In the genomic region with DNA sequence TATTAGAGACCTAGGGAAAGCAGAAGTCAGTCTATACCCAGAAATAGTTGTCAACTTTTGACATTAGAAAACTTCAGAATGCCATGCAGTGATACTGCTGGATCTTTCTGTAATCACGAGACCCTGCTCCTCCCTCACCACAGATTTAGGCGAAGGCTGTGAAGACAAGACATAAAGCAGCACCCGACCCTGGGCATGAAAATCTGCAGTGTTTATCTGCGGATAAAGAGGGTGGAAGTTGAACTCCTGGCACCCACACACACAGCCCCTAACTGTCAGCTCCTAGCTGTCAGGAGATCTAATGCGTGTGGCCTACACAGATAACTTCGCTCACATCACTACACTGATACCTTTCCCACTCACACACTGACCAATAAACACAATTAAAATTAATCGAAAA, we compare ENCODE assay signal across 20 mouse cellular contexts. TPM values are rescaled to one million over a fixed set of nuclear protein-coding genes. Genes with fewer than 3 reads are reported as not detected.
A peak's percentile ranks its signal among the peaks of the same experiment; 100 is the strongest.
DNase-seq lines count a peak whose midpoint lies in the region; ATAC-seq lines count a peak whose summit lies in the region.
"Had no signal": no experiment of that assay in that cellular context is flagged by ENCODE, and none has a peak within 500 bp of the region (broad histone marks: within the 10 kb centered on the region; RNA-seq: fewer than 3 reads in every experiment).

No protein-coding gene starts in this region.

- no peak overlapping the region for H3K4me3 ChIP-seq in neural tube, embryonic 15.5 days (replicated peaks)
- H3K4me3 ChIP-seq in liver, embryonic 13.5 days (replicated peaks), result no peak overlapping the region
- no peak overlapping the region for H3K4me3 ChIP-seq in stomach, embryonic 15.5 days (replicated peaks)
- H3K4me3 ChIP-seq: embryonic facial prominence, embryonic 13.5 days; hindbrain, embryonic 12.5 days had no signal

- DNase-seq in neural tube, embryonic 10.5 days (ENCODE audit: extremely low spot score, low spot score), result peak; percentile 4
- DNase-seq in c-Kit-positive CD71-positive TER-119-negative erythroid progenitor cells, embryonic 14.5 days (ENCODE audit: low read depth), result peak; percentile 40
- peak; percentile 52 for DNase-seq in liver, embryonic 13.5 days
- no peak for DNase-seq in left cerebral cortex, adult 11 months (ENCODE audit: low spot score)
- DNase-seq in right cerebral cortex, postnatal 4 days, result no peak
- no peak for DNase-seq in retina, postnatal 1 day
- DNase-seq: adrenal gland, postnatal 36 days; cerebellum, adult 8-10 months; gastrocnemius, postnatal 25 days; kidney, adult 8-10 months; kidney, postnatal 4 days; lung, postnatal 10 days; thymus, adult 2 months had no signal

- no peak overlapping the region for H3K9ac ChIP-seq in neural tube, embryonic 15.5 days (replicated peaks)
- H3K9ac ChIP-seq in liver, embryonic 13.5 days, result no peak overlapping the region
- no peak overlapping the region for H3K9ac ChIP-seq in stomach, embryonic 15.5 days
- H3K9ac ChIP-seq: embryonic facial prominence, embryonic 13.5 days; hindbrain, embryonic 12.5 days had no signal

- no peaks in the 10 kb centered on the region for H3K27me3 ChIP-seq in neural tube, embryonic 15.5 days (replicated peaks)
- H3K27me3 ChIP-seq in liver, embryonic 13.5 days, result no peaks in the 10 kb centered on the region
- H3K27me3 ChIP-seq in stomach, embryonic 15.5 days (replicated peaks), result no peaks in the 10 kb centered on the region
- H3K27me3 ChIP-seq: embryonic facial prominence, embryonic 13.5 days; hindbrain, embryonic 12.5 days had no signal

- no peak overlapping the region for H3K4me2 ChIP-seq in neural tube, embryonic 15.5 days
- no peak overlapping the region for H3K4me2 ChIP-seq in liver, embryonic 13.5 days
- H3K4me2 ChIP-seq in stomach, embryonic 15.5 days, result no peak overlapping the region
- H3K4me2 ChIP-seq: embryonic facial prominence, embryonic 13.5 days; hindbrain, embryonic 12.5 days had no signal

- WGBS in neural tube, embryonic 15.5 days, result 89% methylated on average over 7 of the region's 7 CpGs
- 15% methylated on average over 7 of the region's 7 CpGs for WGBS in liver, embryonic 13.5 days (ENCODE audit: insufficient replicate concordance)
- 50% methylated on average over 7 of the region's 7 CpGs for WGBS in stomach, embryonic 15.5 days

- H3K27ac ChIP-seq in neural tube, embryonic 15.5 days (replicated peaks), result no peak overlapping the region
- H3K27ac ChIP-seq in liver, embryonic 13.5 days, result peak overlapping the region; percentile 41; the same call in 1 of the 2 replicates
- no peak overlapping the region for H3K27ac ChIP-seq in stomach, embryonic 15.5 days
- H3K27ac ChIP-seq: embryonic facial prominence, embryonic 13.5 days; hindbrain, embryonic 12.5 days had no signal

- no peaks in the 10 kb centered on the region for H3K36me3 ChIP-seq in neural tube, embryonic 15.5 days
- H3K36me3 ChIP-seq in liver, embryonic 13.5 days, result peaks cover 13% of the 10 kb centered on the region; the same call in 1 of the 2 replicates
- no peaks in the 10 kb centered on the region for H3K36me3 ChIP-seq in stomach, embryonic 15.5 days
- H3K36me3 ChIP-seq: hindbrain, embryonic 12.5 days had no signal

- ATAC-seq in neural tube, embryonic 15.5 days (ENCODE audit: low FRiP score), result no peak
- ATAC-seq in liver, embryonic 13.5 days (ENCODE audit: low read depth), result peak; percentile 66
- peak; percentile 70; the same call in 1 of the 2 replicates for ATAC-seq in stomach, embryonic 15.5 days (ENCODE audit: insufficient read depth, low FRiP score, low read depth)
- ATAC-seq: forebrain, embryonic 14.5 days; inflammation-experienced regulatory T-cells, adult 6 months; midbrain, embryonic 16.5 days had no signal

- no peaks in the 10 kb centered on the region for H3K9me3 ChIP-seq in neural tube, embryonic 15.5 days (replicated peaks)
- H3K9me3 ChIP-seq in liver, embryonic 13.5 days (replicated peaks), result no peaks in the 10 kb centered on the region
- H3K9me3 ChIP-seq in stomach, embryonic 15.5 days, result no peaks in the 10 kb centered on the region
- H3K9me3 ChIP-seq: embryonic facial prominence, embryonic 13.5 days; hindbrain, embryonic 12.5 days had no signal

- H3K4me1 ChIP-seq in neural tube, embryonic 15.5 days, result no peaks in the 10 kb centered on the region
- peaks cover 65% of the 10 kb centered on the region for H3K4me1 ChIP-seq in liver, embryonic 13.5 days (replicated peaks)
- H3K4me1 ChIP-seq in stomach, embryonic 15.5 days, result no peaks in the 10 kb centered on the region
- H3K4me1 ChIP-seq: embryonic facial prominence, embryonic 13.5 days; hindbrain, embryonic 12.5 days had no signal

RNA-seq across cellular contexts. Expression of gene Ninl, which starts 57.7 kb away (rescaled TPM):
- 2.9 and 3.7 TPM in 2 replicates for polyA plus RNA-seq in neural tube, embryonic 15.5 days (2015; fragmentation: Nextera tagmentation; extraction: Ambion mirVana)
- polyA plus RNA-seq in liver, embryonic 13.5 days (2015; fragmentation: Nextera tagmentation; extraction: Ambion mirVana), result 10.6 and 14.2 TPM in 2 replicates
- polyA plus RNA-seq in stomach, embryonic 15.5 days (2015; fragmentation: Nextera tagmentation; extraction: Ambion mirVana), result 8.5 and 9.4 TPM in 2 replicates

RNA-seq across cellular contexts. Expression of gene Nanp, which starts 57.7 kb away (rescaled TPM):
- 37.8 and 40.1 TPM in 2 replicates for polyA plus RNA-seq in neural tube, embryonic 15.5 days (2015; fragmentation: Nextera tagmentation; extraction: Ambion mirVana)
- polyA plus RNA-seq in liver, embryonic 13.5 days (2015; fragmentation: Nextera tagmentation; extraction: Ambion mirVana), result 76.2 and 88.7 TPM in 2 replicates
- 54.3 and 58.1 TPM in 2 replicates for polyA plus RNA-seq in stomach, embryonic 15.5 days (2015; fragmentation: Nextera tagmentation; extraction: Ambion mirVana)

Comparison
In these comparisons a context has a peak if more than half of its experiments do, and no peak if none do; other contexts are left out.
1. DNase-seq: peak in neural tube, embryonic 10.5 days (single experiment), c-Kit-positive CD71-positive TER-119-negative erythroid progenitor cells, embryonic 14.5 days (single experiment) and liver, embryonic 13.5 days (single experiment); none in left cerebral cortex, adult 11 months (single experiment), right cerebral cortex, postnatal 4 days (single experiment) and retina, postnatal 1 day (single experiment).